Mouse (Mus musculus): ENCODE measurements around the gene Stxbp5l. TPM values are rescaled to one million over a fixed set of nuclear protein-coding genes. Genes with fewer than 3 reads are reported as not detected.

The Stxbp5l gene
- total and polyA plus RNA-seq, 3 experiments = 0.11 TPM; not detected in 2

GRCm38 (mm10) chr16:37338177-37338576 is 46.6 kb downstream of the Stxbp5l start:
- DNase-seq (ENCODE audit: low spot score) = no peak
- Histone ChIP-seq H3K9me3 (replicated peaks) (no peaks in the 10 kb centered on the region), H3K4me1 (ENCODE audit: insufficient read depth, low read depth, low read length) (no peaks in the 10 kb centered on the region), H3K36me3 (replicated peaks) (no peaks in the 10 kb centered on the region), H3K4me3 (ENCODE audit: low read depth, low read length) (no peak overlapping the region), H3K27me3 (ENCODE audit: insufficient read depth, low read length) (no peaks in the 10 kb centered on the region)
- no peak for ATAC-seq (ENCODE audit: extremely low read depth, insufficient number of reproducible peaks, low FRiP score, poor library complexity, severe bottlenecking)
- TF ChIP-seq POLR2AphosphoS5 (IDR thresholded peaks at IDR 0.05; ENCODE audit: insufficient replicate concordance, low read depth, low read length) (no peak), CTCF (IDR thresholded peaks at IDR 0.05; ENCODE audit: low read depth, low read length) (no peak), TAL1 (conservative IDR thresholded peaks at IDR 0.05; ENCODE audit: low read depth, low read length) (no peak), GATA2 (IDR thresholded peaks at IDR 0.05; ENCODE audit: borderline replicate concordance, low read depth, low read length) (no peak), GATA1 (IDR thresholded peaks at IDR 0.05; ENCODE audit: borderline replicate concordance, low read length) (no peak)

GRCm38 (mm10) chr16:37337529-37337928 is 47.2 kb downstream of the Stxbp5l start:
- no peak for ATAC-seq (ENCODE audit: extremely low read depth, insufficient number of reproducible peaks, low FRiP score, poor library complexity, severe bottlenecking)
- Histone ChIP-seq H3K36me3 (replicated peaks) (no peaks in the 10 kb centered on the region), H3K4me3 (ENCODE audit: low read depth, low read length) (no peak overlapping the region), H3K27me3 (ENCODE audit: insufficient read depth, low read length) (no peaks in the 10 kb centered on the region), H3K9me3 (replicated peaks) (no peaks in the 10 kb centered on the region), H3K4me1 (ENCODE audit: insufficient read depth, low read depth, low read length) (no peaks in the 10 kb centered on the region)
- TF ChIP-seq CTCF (IDR thresholded peaks at IDR 0.05; ENCODE audit: low read depth, low read length) (no peak), GATA2 (IDR thresholded peaks at IDR 0.05; ENCODE audit: borderline replicate concordance, low read depth, low read length) (no peak), TAL1 (conservative IDR thresholded peaks at IDR 0.05; ENCODE audit: low read depth, low read length) (no peak), GATA1 (IDR thresholded peaks at IDR 0.05; ENCODE audit: borderline replicate concordance, low read length) (no peak), POLR2AphosphoS5 (IDR thresholded peaks at IDR 0.05; ENCODE audit: insufficient replicate concordance, low read depth, low read length) (no peak)
- no peak for DNase-seq (ENCODE audit: low spot score)

GRCm38 (mm10) chr16:37304441-37304840 is 80.3 kb downstream of the Stxbp5l start:
- no peaks in the 10 kb centered on the region for H3K27me3 ChIP-seq (ENCODE audit: insufficient read depth, low read length)
- ATAC-seq (ENCODE audit: extremely low read depth, insufficient number of reproducible peaks, low FRiP score, poor library complexity, severe bottlenecking) (no peak), DNase-seq (ENCODE audit: low spot score) (no peak)
- TF ChIP-seq GATA2 (IDR thresholded peaks at IDR 0.05; ENCODE audit: borderline replicate concordance, low read depth, low read length) (no peak), CTCF (IDR thresholded peaks at IDR 0.05; ENCODE audit: low read depth, low read length) (no peak), TAL1 (conservative IDR thresholded peaks at IDR 0.05; ENCODE audit: low read depth, low read length) (no peak), GATA1 (IDR thresholded peaks at IDR 0.05; ENCODE audit: borderline replicate concordance, low read length) (no peak), POLR2AphosphoS5 (IDR thresholded peaks at IDR 0.05; ENCODE audit: insufficient replicate concordance, low read depth, low read length) (no peak)
- no peak overlapping the region for H3K4me3 ChIP-seq (ENCODE audit: low read depth, low read length)
- H3K9me3 ChIP-seq (replicated peaks) = no peaks in the 10 kb centered on the region
- no peaks in the 10 kb centered on the region for H3K4me1 ChIP-seq (ENCODE audit: insufficient read depth, low read depth, low read length)
- H3K36me3 ChIP-seq (replicated peaks) = no peaks in the 10 kb centered on the region

GRCm38 (mm10) chr16:37292593-37292992 is 92.2 kb downstream of the Stxbp5l start:
- DNase-seq (ENCODE audit: low spot score) (no peak), ATAC-seq (ENCODE audit: extremely low read depth, insufficient number of reproducible peaks, low FRiP score, poor library complexity, severe bottlenecking) (no peak)
- no peaks in the 10 kb centered on the region for H3K4me1 ChIP-seq (ENCODE audit: insufficient read depth, low read depth, low read length)
- H3K9me3 ChIP-seq (replicated peaks) = no peaks in the 10 kb centered on the region
- H3K4me3 ChIP-seq (ENCODE audit: low read depth, low read length) = no peak overlapping the region
- H3K36me3 ChIP-seq (replicated peaks) = no peaks in the 10 kb centered on the region
- no peak for TF ChIP-seq TAL1 (conservative IDR thresholded peaks at IDR 0.05; ENCODE audit: low read depth, low read length)
- H3K27me3 ChIP-seq (ENCODE audit: insufficient read depth, low read length) = no peaks in the 10 kb centered on the region

GRCm38 (mm10) chr16:37280206-37280605 is 104.6 kb downstream of the Stxbp5l start:
- no peaks in the 10 kb centered on the region for H3K4me1 ChIP-seq (ENCODE audit: insufficient read depth, low read depth, low read length)
- ATAC-seq (ENCODE audit: extremely low read depth, insufficient number of reproducible peaks, low FRiP score, poor library complexity, severe bottlenecking) (no peak), DNase-seq (ENCODE audit: low spot score) (no peak)
- no peak for TF ChIP-seq POLR2AphosphoS5 (IDR thresholded peaks at IDR 0.05; ENCODE audit: insufficient replicate concordance, low read depth, low read length)
- no peak for TF ChIP-seq GATA2 (IDR thresholded peaks at IDR 0.05; ENCODE audit: borderline replicate concordance, low read depth, low read length)
- no peak for TF ChIP-seq TAL1 (conservative IDR thresholded peaks at IDR 0.05; ENCODE audit: low read depth, low read length)
- TF ChIP-seq CTCF (IDR thresholded peaks at IDR 0.05; ENCODE audit: low read depth, low read length) = no peak
- TF ChIP-seq GATA1 (IDR thresholded peaks at IDR 0.05; ENCODE audit: borderline replicate concordance, low read length) = no peak
- no peaks in the 10 kb centered on the region for H3K36me3 ChIP-seq (replicated peaks)
- no peaks in the 10 kb centered on the region for H3K27me3 ChIP-seq (ENCODE audit: insufficient read depth, low read length)
- H3K9me3 ChIP-seq (replicated peaks) = no peaks in the 10 kb centered on the region
- no peak overlapping the region for H3K4me3 ChIP-seq (ENCODE audit: low read depth, low read length)

GRCm38 (mm10) chr16:37273681-37274080 is 111.1 kb downstream of the Stxbp5l start:
- ATAC-seq (ENCODE audit: extremely low read depth, insufficient number of reproducible peaks, low FRiP score, poor library complexity, severe bottlenecking) (no peak), DNase-seq (ENCODE audit: low spot score) (no peak)
- no peak overlapping the region for H3K4me3 ChIP-seq (ENCODE audit: low read depth, low read length)
- H3K4me1 ChIP-seq (ENCODE audit: insufficient read depth, low read depth, low read length) = no peaks in the 10 kb centered on the region
- H3K36me3 ChIP-seq (replicated peaks) = no peaks in the 10 kb centered on the region
- TF ChIP-seq GATA1 (IDR thresholded peaks at IDR 0.05; ENCODE audit: borderline replicate concordance, low read length) (no peak), CTCF (IDR thresholded peaks at IDR 0.05; ENCODE audit: low read depth, low read length) (no peak), GATA2 (IDR thresholded peaks at IDR 0.05; ENCODE audit: borderline replicate concordance, low read depth, low read length) (no peak), TAL1 (conservative IDR thresholded peaks at IDR 0.05; ENCODE audit: low read depth, low read length) (no peak), POLR2AphosphoS5 (IDR thresholded peaks at IDR 0.05; ENCODE audit: insufficient replicate concordance, low read depth, low read length) (no peak)
- no peaks in the 10 kb centered on the region for H3K27me3 ChIP-seq (ENCODE audit: insufficient read depth, low read length)
- no peaks in the 10 kb centered on the region for H3K9me3 ChIP-seq (replicated peaks)

- Histone ChIP-seq H3K9me3 (replicated peaks) (no peaks in the 10 kb centered on the region), H3K36me3 (replicated peaks) (no peaks in the 10 kb centered on the region), H3K27me3 (ENCODE audit: insufficient read depth, low read length) (0 out of 2 replicates have a peak, but pooled peaks cover 3% of the 10 kb centered on the region), H3K4me3 (ENCODE audit: low read depth, low read length) (no peak overlapping the region), H3K4me1 (ENCODE audit: insufficient read depth, low read depth, low read length) (no peaks in the 10 kb centered on the region)
- TF ChIP-seq GATA1 (IDR thresholded peaks at IDR 0.05; ENCODE audit: borderline replicate concordance, low read length) (no peak), TAL1 (conservative IDR thresholded peaks at IDR 0.05; ENCODE audit: low read depth, low read length) (no peak), CTCF (IDR thresholded peaks at IDR 0.05; ENCODE audit: low read depth, low read length) (no peak), POLR2AphosphoS5 (IDR thresholded peaks at IDR 0.05; ENCODE audit: insufficient replicate concordance, low read depth, low read length) (no peak), GATA2 (IDR thresholded peaks at IDR 0.05; ENCODE audit: borderline replicate concordance, low read depth, low read length) (no peak)
- ATAC-seq (ENCODE audit: extremely low read depth, insufficient number of reproducible peaks, low FRiP score, poor library complexity, severe bottlenecking) = no peak
- no peak for DNase-seq (ENCODE audit: low spot score)
These were observed 123.1 kb downstream of the Stxbp5l start for GRCm38 (mm10) chr16:37261678-37262077.

Measured in G1E (cell line).